Mouse (Mus musculus) gastrocnemius, postnatal 14 days (tissue): ENCODE results near the gene Rhox3a. TPM values are rescaled to one million over a fixed set of nuclear protein-coding genes. Genes with fewer than 3 reads are reported as not detected.
"Not testable (repeated sequence)": the region's sequence is repeated elsewhere in the genome, so short reads cannot be mapped to it uniquely, and the experiment has no call there.

Source experiments
- DNase-seq: peaks from one replicate; pipeline ENCODE4 v3.0.0; 2021; ENCODE audit warnings: mixed read lengths
- intact Hi-C: fragments of 180-260 bp; cut with DNase I; formaldehyde crosslinking; loops from one replicate; pipeline ENCODE4 v1.15.1; 2025; ENCODE audit warnings: low total_unique reads
- long read RNA-seq, 2 experiments: library from polyadenylated mRNA; stranded (forward); transcript quantifications; one replicate each; pipeline ENCODE4 v2.0.0; 2021
- total RNA-seq, 2 experiments: library from RNA; stranded (reverse); gene quantifications; 2 replicates each; pipeline ENCODE4 v1.2.3; 2021

Gene Rhox3a
- not detected for total RNA-seq
- long read RNA-seq, experiment 1 = 0 reads
- long read RNA-seq, experiment 2 = 0 reads

DNA sequence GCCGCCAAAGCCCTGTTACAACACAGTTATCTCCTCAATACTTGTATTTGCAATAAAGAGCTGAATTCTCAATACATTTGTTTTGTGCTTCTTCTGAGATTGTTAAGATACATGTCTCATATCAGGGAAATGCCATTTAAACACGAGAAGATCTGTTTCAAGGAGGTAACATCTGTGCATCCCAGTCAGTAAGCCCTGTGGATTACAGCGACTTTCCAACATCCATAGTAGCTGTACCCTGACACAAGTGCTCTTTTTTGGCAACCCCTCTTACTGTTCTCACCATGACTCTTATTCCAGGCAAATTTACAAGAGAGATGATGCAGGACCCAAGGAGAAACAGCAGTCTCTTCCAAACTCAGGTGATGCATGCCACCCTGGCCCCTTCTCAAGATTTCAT lies at the start of gene Rhox3a:
Rhox3a (plus strand) TSS at position 301 of the 400 bp plus-strand sequence.
- intact Hi-C loops, DNase-seq: not testable (repeated sequence)

DNA sequence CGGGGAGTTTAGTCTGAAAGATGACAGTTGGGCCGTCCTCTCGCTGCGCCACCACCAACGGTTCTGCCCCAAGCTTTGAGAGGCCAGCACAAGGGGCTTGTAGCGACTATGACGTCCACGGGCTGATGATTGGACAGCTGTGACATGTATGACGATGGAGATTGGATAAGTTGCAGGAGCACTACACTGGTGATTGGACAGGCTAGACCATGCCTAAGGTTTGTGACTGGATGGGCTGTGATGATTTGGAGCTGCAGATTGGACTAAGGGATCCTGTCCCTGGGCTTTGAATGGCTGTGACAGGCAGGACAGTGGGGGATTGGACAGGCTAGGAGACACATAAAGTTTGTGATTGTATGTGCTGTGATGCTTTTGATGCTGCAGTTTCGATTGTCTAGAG lies 38.8 kb upstream of the Rhox3a start, which contains the start of gene Gm9:
Gm9 (minus strand) TSS at position 101 of the 400 bp plus-strand sequence.
- intact Hi-C loops = no loop called here

DNA sequence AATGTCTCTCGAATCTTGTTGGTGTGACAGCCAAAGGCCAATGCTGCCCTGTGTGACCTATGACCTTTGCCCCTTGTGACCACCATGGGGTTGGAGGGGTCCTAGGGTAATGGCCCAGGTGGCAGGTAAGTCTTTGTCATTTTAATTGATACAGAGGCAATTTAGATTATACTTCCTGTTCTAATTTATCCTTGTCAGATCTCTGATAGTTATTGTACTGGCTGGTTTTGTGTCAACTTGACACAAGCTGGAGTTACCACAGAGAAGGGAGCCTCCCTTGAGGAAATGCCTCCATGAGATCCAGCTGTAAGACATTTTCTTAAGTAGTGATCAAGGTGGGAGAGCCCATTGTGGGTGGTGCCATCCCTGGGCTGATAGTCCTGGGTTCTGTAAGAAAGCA lies 27.6 kb upstream of the Rhox3a start, which contains the start of gene Rhox1:
Rhox1 (minus strand) TSS at position 101 of the 400 bp plus-strand sequence.
- DNase-seq, intact Hi-C loops: not testable (repeated sequence)

More for the DNA sequence above, 38.8 kb upstream of the Rhox3a start, which contains the start of gene Gm9:
- DNase-seq = no peak

DNA sequence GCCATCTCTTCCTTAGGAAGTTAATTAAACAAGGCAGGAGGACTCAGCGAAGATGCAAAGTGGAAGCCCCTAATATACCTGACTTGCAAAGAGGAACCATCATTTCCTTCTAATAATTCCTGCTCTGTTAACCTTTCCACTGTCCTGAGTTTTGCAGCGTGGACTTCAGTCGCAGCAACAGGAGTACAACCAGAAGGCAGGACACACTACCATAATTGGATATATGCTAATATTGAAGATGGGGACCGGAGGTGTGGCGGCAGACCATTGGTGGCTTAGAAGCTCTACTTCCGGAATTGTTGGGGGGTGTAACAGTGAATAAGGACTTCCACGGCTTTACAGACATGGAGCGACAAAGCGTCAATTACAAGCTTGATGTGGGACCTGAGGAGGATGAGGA lies 5.0 kb upstream of the Rhox3a start, which contains the start of gene Rhox2a:
Rhox2a (plus strand) TSS at position 301 of the 400 bp plus-strand sequence.
- intact Hi-C loops, DNase-seq: not testable (repeated sequence)

DNA sequence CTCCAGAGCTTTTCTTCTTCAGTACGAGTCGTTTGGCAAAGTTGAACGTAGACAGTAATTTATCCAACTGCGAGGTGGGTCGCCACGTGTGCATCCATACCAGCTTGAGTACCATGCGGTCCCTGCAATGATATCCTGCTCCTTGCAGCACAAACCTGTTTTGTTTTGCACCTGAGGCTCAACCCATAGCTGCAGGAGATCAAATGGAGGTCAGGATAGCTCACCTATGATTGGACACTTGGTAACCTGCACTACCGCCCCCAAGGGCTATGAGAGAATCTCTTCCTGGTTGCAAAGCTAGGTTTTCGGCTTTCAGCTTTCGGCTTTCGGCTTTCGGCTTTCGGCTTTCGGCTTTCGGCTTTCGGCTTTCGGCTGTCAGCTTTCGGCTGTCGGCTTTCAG lies 15.3 kb downstream of the Rhox3a start, which contains the start of gene Rhox4a:
Rhox4a (plus strand) TSS at position 301 of the 400 bp plus-strand sequence.
- intact Hi-C loops = not testable (repeated sequence)

More for the DNA sequence above, 15.3 kb downstream of the Rhox3a start, which contains the start of gene Rhox4a:
- not testable (repeated sequence) for DNase-seq

Other genes with a start within 250 kb of the Rhox3a start
- not detected for gene Sowahd, start 201.1 kb upstream of the Rhox3a start, total RNA-seq
- 100 to 1,000 TPM; 417 to 466 TPM for gene Rpl39, start 164.5 kb upstream of the Rhox3a start, total RNA-seq
- 1 to 10 TPM; 8.5 to 9.4 TPM for gene Upf3b, start 139.6 kb upstream of the Rhox3a start, total RNA-seq
- gene Nkap, start 123.1 kb upstream of the Rhox3a start, total RNA-seq = 1 to 10 TPM; 6.6 to 7.2 TPM
- not detected for gene Akap14, start 81.1 kb upstream of the Rhox3a start, total RNA-seq
- gene Ndufa1, start 58.8 kb upstream of the Rhox3a start, total RNA-seq = 100 to 1,000 TPM; 346 to 390 TPM
- 1 to 10 TPM; 1.8 to 2.4 TPM for gene Rnf113a1, start 58.7 kb upstream of the Rhox3a start, total RNA-seq
- gene Gm9, start 38.9 kb upstream of the Rhox3a start, total RNA-seq = not detected
- not detected for gene Rhox1, start 27.7 kb upstream of the Rhox3a start, total RNA-seq
- gene Rhox2a, start 4.9 kb upstream of the Rhox3a start, total RNA-seq = not detected
- not detected for gene Rhox4a, start 15.4 kb downstream of the Rhox3a start, total RNA-seq
- under 1 TPM in 1 of 2 experiments, not detected in 1; 0.35 TPM for gene Rhox3a2, start 130.1 kb downstream of the Rhox3a start, total RNA-seq
- gene Rhox4a2, start 140.9 kb downstream of the Rhox3a start, total RNA-seq = not detected
- gene Rhox2b, start 162.1 kb downstream of the Rhox3a start, total RNA-seq = not detected
- gene Rhox4b, start 182.6 kb downstream of the Rhox3a start, total RNA-seq = not detected
- gene Rhox2c, start 203.8 kb downstream of the Rhox3a start, total RNA-seq = not detected
- gene Rhox3c, start 208.7 kb downstream of the Rhox3a start, total RNA-seq = not detected
- gene Rhox4c, start 230.4 kb downstream of the Rhox3a start, total RNA-seq = not detected
- not detected for gene Rhox2d, start 243.5 kb downstream of the Rhox3a start, total RNA-seq